Mouse (Mus musculus): Measurements from ENCODE around the gene Olfml2b.

DNA sequence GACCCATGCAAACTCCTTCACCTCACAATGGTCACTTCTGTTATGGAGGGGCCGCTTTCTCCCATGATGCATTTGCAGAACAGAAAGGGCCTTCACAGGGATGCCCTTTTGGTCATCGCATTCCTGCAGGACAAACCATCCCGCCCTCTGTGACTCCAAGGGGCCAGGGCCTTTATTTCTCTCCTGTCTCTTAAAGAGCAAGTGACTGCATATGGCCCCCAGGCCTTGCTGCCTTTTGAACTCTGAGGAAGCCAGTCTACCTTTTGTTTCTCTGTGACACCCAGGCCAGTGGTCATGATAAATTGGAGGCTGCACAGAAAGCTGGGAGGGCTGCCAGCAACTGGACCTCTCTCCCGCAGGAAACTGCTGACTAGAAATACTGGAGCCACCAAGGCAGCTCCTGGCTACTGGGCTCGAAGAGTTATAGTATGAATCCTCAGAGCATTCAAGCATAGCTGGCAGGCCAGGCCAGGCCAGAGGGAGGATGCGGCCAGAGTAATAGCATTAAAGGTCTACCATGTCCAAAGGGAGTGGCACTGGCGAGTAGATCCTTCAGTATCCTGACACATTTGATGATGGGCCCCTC is 53.5 kb downstream of the Olfml2b start:
- TF ChIP-seq CTCF (IDR thresholded peaks at IDR 0.05; ENCODE audit: control insufficient read depth, insufficient read depth, low read length) (no peak), POLR2A (IDR thresholded peaks at IDR 0.05; ENCODE audit: borderline replicate concordance, control insufficient read depth, low read depth, low read length) (no peak)
